Mouse (Mus musculus) hindbrain, embryonic 11.5 days (tissue): ENCODE results near the gene G430095P16Rik. TPM values are rescaled to one million over a fixed set of nuclear protein-coding genes. Genes with fewer than 3 reads are reported as not detected.

ENCODE experiments used
- ATAC-seq: fragments of 200-750 bp; cut with Nextera tagmentation; 2 replicates; pipeline ENCODE4 v1.8.0; 2017; ENCODE audit warnings: mild to moderate bottlenecking, moderate TSS enrichment, moderate library complexity; ENCODE audit not compliant: low FRiP score
- DNase-seq: peaks from one replicate; pipeline ENCODE4 v3.0.0-alpha.2; 2015; ENCODE audit warnings: low spot score
- H3K27ac ChIP-seq: fragments of 300-500 bp; sonication (generic); 2 replicates; pipeline ENCODE4 v1.5.1; 2014; ENCODE audit warnings: mild to moderate bottlenecking, low read depth, low read length
- H3K27me3 ChIP-seq: fragments of 300-500 bp; sonication (generic); 2 replicates; pipeline ENCODE4 v1.6.1; 2014; ENCODE audit warnings: mild to moderate bottlenecking, low read length, moderate library complexity, mixed read lengths; ENCODE audit not compliant: control insufficient read depth, insufficient read depth
- H3K36me3 ChIP-seq: fragments of 300-500 bp; sonication (generic); 2 replicates; pipeline ENCODE4 v1.6.1; 2014; ENCODE audit warnings: mild to moderate bottlenecking, low read length, moderate library complexity, mixed read lengths; ENCODE audit not compliant: control insufficient read depth, insufficient read depth
- H3K4me1 ChIP-seq: fragments of 300-500 bp; sonication (generic); replicated peaks from 2 replicates; pipeline ENCODE4 v1.6.1; 2014; ENCODE audit warnings: low read length, mixed read lengths; ENCODE audit not compliant: control insufficient read depth, insufficient read depth
- H3K4me2 ChIP-seq: fragments of 300-500 bp; sonication (generic); replicated peaks from 2 replicates; pipeline ENCODE4 v1.6.1; 2014; ENCODE audit warnings: mild to moderate bottlenecking, low read depth, low read length
- H3K4me3 ChIP-seq: fragments of 300-500 bp; sonication (generic); 2 replicates; pipeline ENCODE4 v1.5.1; 2014; ENCODE audit warnings: low read depth, low read length
- H3K9ac ChIP-seq: fragments of 300-500 bp; sonication (generic); 2 replicates; pipeline ENCODE4 v1.6.1; 2014; ENCODE audit warnings: low read depth, low read length
- H3K9me3 ChIP-seq: fragments of 300-500 bp; sonication (generic); 2 replicates; pipeline ENCODE4 v1.6.1; 2016; ENCODE audit warnings: low read length; ENCODE audit not compliant: control insufficient read depth
- WGBS: fragments of 180-500 bp; shearing (Covaris S2); extraction: QIAGEN DNeasy Blood & Tissue Kit; methylation state at CpG from one replicate; pipeline ENCODE4 v1.1.7; 2014; 5-methylcytosine and 5-hydroxymethylcytosine counted together
- polyA plus RNA-seq: library from polyadenylated mRNA; unstranded; fragments of >200 nt; fragmentation: Nextera tagmentation; extraction: Ambion mirVana; gene quantifications from 2 replicates; pipeline ENCODE4 v1.2.1, GENCODE M21; 2014

The G430095P16Rik gene
- polyA plus RNA-seq, 1 experiment from 2014 or later = 2.9 TPM

DNA sequence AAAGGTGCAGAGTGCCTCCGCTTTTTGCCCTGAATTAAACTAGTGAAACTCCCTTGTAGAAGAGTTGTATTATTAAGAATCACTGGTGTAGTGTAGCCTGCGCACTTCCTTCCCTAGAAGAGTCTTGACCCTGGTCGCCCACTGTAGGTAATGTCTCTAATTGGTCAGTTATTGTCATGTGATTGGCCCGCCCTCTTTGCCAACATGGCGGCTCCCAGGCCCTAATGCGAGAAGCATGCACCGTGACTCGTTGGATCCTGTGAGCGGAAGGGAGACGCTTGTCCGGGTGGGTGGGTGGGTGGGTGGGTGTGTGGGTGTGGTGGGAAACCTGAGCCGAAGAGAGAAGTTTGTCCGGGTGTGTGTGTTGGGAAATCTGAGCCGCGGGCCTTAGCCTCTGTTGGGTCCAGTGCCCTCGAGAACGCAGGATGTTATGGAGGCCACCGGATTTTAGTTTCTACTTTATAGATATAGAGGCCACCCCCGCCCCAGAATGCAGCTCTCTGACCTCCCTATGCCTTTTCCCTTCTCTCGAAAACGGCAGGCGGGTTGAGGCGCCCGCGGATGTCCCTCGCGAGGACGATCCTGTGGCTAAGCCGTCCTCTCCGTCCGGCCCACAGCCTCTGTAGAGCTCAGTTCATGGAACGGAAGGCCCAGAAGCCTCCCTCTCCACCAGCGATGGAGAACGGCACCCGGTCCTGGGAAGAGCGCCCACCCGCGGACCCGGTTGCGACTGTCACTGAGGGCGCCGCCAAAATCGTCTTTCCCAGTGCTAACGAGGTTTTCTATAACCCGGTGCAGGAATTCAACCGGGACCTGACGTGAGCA is 33.5 kb upstream of the G430095P16Rik start:
- Histone ChIP-seq H3K9me3 (no peaks in the 10 kb centered on the region), H3K27ac (no peak overlapping the region), H3K36me3 (no peaks in the 10 kb centered on the region), H3K4me3 (peak overlapping the region; percentile 63), H3K4me2 (peak overlapping the region; percentile 93), H3K9ac (peak overlapping the region; percentile 77), H3K27me3 (no peaks in the 10 kb centered on the region), H3K4me1 (0 out of 2 replicates have a peak, but pooled peaks cover 2% of the 10 kb centered on the region)
- WGBS = under 1% methylated on average over 47 of the region's 47 CpGs
- DNase-seq = peak; percentile 87
- peak; percentile 86 for ATAC-seq

DNA sequence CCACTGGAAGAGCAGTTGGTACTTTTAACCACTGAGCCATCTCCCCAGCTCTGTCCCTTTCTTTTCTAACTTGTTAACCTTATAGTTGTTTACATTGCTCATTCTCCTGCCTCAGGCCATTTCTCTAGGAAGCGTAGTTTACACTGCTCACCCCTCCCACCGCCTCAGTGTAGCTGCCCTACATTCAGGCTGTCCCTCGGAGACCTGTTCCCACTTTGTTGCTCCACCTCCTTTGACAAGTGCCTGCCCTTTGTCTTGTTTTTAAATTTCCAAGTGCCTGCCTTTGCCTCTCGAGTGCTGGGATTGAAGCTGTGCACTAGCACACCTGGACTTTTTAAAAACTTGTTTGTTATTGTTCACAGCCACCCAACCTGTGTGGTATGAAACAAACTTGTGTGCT is 29.5 kb upstream of the G430095P16Rik start:
- Histone ChIP-seq H3K9me3 (no peaks in the 10 kb centered on the region), H3K4me3 (no peak overlapping the region), H3K27ac (no peak overlapping the region), H3K27me3 (no peaks in the 10 kb centered on the region), H3K36me3 (no peaks in the 10 kb centered on the region), H3K9ac (no peak overlapping the region), H3K4me2 (no peak overlapping the region), H3K4me1 (no peaks in the 10 kb centered on the region)
- ATAC-seq (no peak), DNase-seq (no peak)
- 82% methylated on average over 4 of the region's 4 CpGs for WGBS

DNA sequence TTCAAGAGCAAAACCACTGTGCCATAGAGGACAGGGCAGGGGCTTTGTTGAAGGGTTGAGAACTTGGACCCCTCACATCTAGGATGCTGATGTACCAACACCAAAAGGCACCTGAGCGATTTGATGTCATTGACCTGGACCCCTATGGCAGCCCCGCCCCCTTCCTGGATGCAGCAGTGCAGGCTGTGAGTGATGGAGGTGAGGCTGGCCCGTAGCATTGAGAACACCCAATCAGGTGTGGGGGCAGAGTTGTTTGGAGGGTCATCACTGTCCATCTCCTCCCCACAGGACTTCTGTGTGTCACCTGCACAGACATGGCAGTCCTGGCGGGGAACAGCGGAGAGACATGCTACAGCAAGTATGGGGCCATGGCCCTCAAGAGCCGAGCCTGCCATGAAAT is 27.7 kb upstream of the G430095P16Rik start:
- Histone ChIP-seq H3K4me2 (no peak overlapping the region), H3K27me3 (no peaks in the 10 kb centered on the region), H3K27ac (no peak overlapping the region), H3K9ac (no peak overlapping the region), H3K9me3 (no peaks in the 10 kb centered on the region), H3K4me1 (no peaks in the 10 kb centered on the region), H3K36me3 (no peaks in the 10 kb centered on the region), H3K4me3 (no peak overlapping the region)
- DNase-seq (no peak), ATAC-seq (no peak)
- 96% methylated on average over 6 of the region's 6 CpGs for WGBS

DNA sequence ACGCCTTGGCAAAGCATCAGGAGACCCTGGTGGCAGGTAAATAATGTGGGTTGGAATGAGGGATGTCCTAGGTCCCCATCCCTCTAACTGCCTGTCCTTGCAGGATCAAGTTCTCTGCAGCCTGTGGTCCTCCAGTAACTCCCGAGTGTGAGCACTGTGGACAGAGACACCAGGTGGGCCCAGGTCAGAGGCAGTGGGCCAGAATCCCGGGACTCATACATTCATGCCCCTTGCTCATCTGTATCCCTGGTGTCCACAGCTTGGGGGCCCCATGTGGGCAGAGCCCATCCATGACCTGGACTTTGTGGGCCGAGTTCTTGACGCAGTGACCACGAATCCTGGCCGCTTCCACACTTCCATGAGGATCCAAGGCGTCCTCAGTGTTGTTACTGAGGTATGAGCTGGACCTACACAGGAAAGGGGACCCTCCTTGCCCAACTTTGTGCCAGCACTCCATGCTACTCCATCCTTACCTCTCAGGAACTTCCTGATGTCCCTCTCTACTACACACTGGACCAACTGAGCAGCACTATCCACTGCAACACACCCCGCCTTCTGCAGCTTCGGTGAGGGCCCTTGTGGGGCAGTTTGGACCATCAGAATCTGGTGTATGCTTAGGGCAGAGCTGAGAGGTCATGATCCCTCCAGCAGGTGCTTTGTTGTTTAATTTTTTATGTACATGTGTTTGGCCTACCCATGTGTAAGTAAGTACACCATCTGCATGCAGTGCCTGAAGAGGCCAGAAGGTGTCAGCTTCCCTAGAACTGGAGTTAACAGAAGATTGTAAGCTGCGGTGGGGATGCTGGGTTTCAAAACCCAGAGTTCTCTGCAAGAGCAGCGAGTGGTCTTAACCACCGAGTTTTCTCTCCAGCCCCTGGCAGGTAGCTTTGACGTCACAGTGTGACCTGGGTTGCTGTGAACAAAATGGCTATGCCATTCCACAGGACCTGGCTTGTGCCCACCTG is 25.4 kb upstream of the G430095P16Rik start:
- Histone ChIP-seq H3K9ac (no peak overlapping the region), H3K4me3 (no peak overlapping the region), H3K27ac (no peak overlapping the region), H3K4me1 (no peaks in the 10 kb centered on the region), H3K36me3 (no peaks in the 10 kb centered on the region), H3K9me3 (no peaks in the 10 kb centered on the region), H3K4me2 (no peak overlapping the region), H3K27me3 (peaks cover 17% of the 10 kb centered on the region)
- DNase-seq (peak; percentile 43), ATAC-seq (0 out of 2 replicates have a peak, but pooled peaks have one; percentile 28)
- 90% methylated on average over 14 of the region's 14 CpGs for WGBS

DNA sequence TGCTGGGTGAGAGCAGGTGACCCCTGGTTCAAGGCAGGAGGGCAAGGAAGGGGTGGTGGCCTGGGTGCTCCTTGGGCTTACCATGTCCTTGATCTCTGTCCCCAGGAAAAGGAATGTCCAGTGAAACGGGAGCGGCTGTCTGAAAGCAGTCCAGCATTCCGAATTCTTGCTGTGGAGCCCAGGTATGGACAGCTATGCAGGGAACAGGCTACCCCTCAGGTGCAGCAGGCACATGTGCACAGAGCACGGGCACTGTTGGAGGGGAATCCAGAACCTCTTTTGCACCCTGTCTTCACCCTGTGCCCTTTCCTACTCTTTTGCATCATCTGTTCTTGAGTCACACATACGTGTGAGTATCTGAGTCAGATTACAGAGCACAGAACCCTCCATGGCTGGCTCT is 24.5 kb upstream of the G430095P16Rik start:
- 89% methylated on average over 5 of the region's 5 CpGs for WGBS
- Histone ChIP-seq H3K4me3 (no peak overlapping the region), H3K4me2 (no peak overlapping the region), H3K9me3 (no peaks in the 10 kb centered on the region), H3K36me3 (no peaks in the 10 kb centered on the region), H3K27ac (no peak overlapping the region), H3K27me3 (peaks cover 25% of the 10 kb centered on the region), H3K9ac (no peak overlapping the region), H3K4me1 (no peaks in the 10 kb centered on the region)
- no peak for DNase-seq
- ATAC-seq = no peak

DNA sequence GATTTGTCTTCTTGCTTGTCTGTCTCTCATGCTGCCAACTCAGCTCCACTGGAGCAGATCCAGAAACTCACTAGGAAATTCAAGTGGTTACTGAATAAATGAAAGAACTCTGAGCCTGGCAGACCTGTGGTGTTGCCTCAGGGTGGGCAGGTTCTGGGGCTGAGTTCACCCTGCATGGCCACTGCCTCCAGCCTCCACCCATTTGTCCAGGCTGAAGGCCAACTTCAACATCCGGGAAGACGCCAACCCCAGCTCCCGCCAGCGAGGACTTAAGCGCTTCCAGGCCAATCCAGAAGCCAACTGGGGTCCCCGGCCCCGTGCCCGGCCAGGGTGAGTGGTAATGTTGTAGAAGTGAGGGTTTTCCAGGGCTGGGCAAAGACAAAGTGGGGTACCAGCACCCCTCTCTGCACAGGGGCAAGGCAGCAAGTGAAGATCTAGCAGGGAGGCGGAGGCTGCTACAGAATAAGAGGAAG is 23.8 kb upstream of the G430095P16Rik start:
- Histone ChIP-seq H3K4me3 (no peak overlapping the region), H3K36me3 (no peaks in the 10 kb centered on the region), H3K9me3 (no peaks in the 10 kb centered on the region), H3K4me1 (peaks cover 2% of the 10 kb centered on the region; the same call in 1 of the 2 replicates), H3K27me3 (peaks cover 32% of the 10 kb centered on the region), H3K27ac (no peak overlapping the region), H3K4me2 (no peak overlapping the region), H3K9ac (no peak overlapping the region)
- WGBS = 92% methylated on average over 9 of the region's 9 CpGs
- DNase-seq = no peak
- ATAC-seq = no peak

DNA sequence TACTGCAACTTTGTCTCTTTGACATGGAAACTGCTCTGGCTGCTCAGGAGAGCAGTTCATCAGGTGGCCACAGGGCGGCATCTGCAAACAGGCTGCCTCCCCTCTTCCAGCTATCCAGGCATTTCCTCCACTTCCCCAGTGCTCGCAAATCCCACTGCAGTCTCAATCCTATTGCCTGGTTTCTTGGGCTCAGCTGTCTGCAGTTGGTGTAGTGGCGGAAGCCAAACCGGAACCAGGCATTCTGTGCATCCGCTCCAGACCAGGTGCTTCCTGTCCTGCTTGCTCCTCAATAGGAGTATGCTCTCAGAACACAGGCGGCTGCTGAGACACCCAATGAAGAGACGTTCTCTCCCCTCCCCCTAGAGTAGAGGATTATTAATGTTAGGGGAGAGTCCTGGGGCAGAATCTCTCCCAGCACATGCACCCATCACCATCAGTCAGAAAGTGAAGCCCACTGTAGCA is 22.9 kb upstream of the G430095P16Rik start:
- Histone ChIP-seq H3K4me2 (no peak overlapping the region), H3K27ac (no peak overlapping the region), H3K27me3 (peaks cover 41% of the 10 kb centered on the region), H3K4me1 (peaks cover 4% of the 10 kb centered on the region; the same call in 1 of the 2 replicates), H3K9ac (no peak overlapping the region), H3K9me3 (no peaks in the 10 kb centered on the region), H3K4me3 (no peak overlapping the region), H3K36me3 (no peaks in the 10 kb centered on the region)
- no peak for ATAC-seq
- 70% methylated on average over 7 of the region's 7 CpGs for WGBS
- DNase-seq = peak; percentile 54

DNA sequence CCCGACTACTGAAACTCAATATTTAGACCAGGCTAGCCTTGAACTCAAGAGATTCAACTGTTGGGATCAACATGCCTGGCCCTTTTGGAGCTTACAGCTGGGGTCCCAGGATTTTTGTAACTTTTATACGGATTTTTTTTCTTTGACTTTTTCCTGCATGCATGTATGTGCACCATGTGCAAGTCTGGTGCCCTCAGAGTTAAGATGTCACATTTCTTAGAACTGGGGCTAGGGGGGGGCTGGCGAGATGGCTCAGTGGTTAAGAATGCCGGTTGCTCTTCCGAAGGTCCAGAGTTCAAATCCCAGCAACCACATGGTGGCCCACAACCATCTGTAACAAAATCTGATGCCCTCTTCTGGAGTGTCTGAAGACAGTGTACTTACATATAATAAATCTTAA is 22.3 kb upstream of the G430095P16Rik start:
- no peak overlapping the region for H3K4me3 ChIP-seq
- H3K9me3 ChIP-seq = no peaks in the 10 kb centered on the region
- H3K36me3 ChIP-seq = no peaks in the 10 kb centered on the region
- 77% methylated on average over 5 of the region's 5 CpGs for WGBS
- ATAC-seq (no peak), DNase-seq (no peak)
- H3K27me3 ChIP-seq = peaks cover 47% of the 10 kb centered on the region
- no peak overlapping the region for H3K9ac ChIP-seq
- no peak overlapping the region for H3K4me2 ChIP-seq
- no peak overlapping the region for H3K27ac ChIP-seq
- peaks cover 10% of the 10 kb centered on the region; the same call in 1 of the 2 replicates for H3K4me1 ChIP-seq
